Mouse (Mus musculus): ENCODE results near the gene Adamtsl1. TPM values are rescaled to one million over a fixed set of nuclear protein-coding genes. Genes with fewer than 3 reads are reported as not detected.

Adamtsl1 gene
- polyA plus RNA-seq, 1 experiment: 1.1 TPM

- Histone ChIP-seq H3K36me3 (ENCODE audit: control insufficient read depth, insufficient read depth, low read length) (no peaks in the 10 kb centered on the region), H3K27ac (ENCODE audit: control insufficient read depth, insufficient read depth, low read length) (no peak overlapping the region), H3K4me3 (ENCODE audit: control insufficient read depth, insufficient read depth, low read length) (no peak overlapping the region), H3K4me1 (replicated peaks; ENCODE audit: control insufficient read depth, insufficient read depth, low read length) (no peaks in the 10 kb centered on the region), H3K27me3 (ENCODE audit: control insufficient read depth, insufficient read depth, low read length) (no peaks in the 10 kb centered on the region)
- no peak for DNase-seq
- 93% methylated on average over 3 of the region's 3 CpGs for WGBS
- TF ChIP-seq POLR2A (IDR thresholded peaks at IDR 0.05; ENCODE audit: control insufficient read depth, extremely low read depth, insufficient read depth, low read length, poor library complexity) (no peak), CTCF (IDR thresholded peaks at IDR 0.05; ENCODE audit: borderline replicate concordance, control insufficient read depth, extremely low read depth, insufficient read depth, low read length, poor library complexity) (no peak)
Observed at GRCm38 (mm10) chr4:85976188-85976587, 462.2 kb downstream of the Adamtsl1 start.

- no peaks in the 10 kb centered on the region for H3K4me1 ChIP-seq (replicated peaks; ENCODE audit: control insufficient read depth, insufficient read depth, low read length)
- WGBS: 10% methylated on average over 10 of the region's 10 CpGs
- no peak overlapping the region for H3K4me3 ChIP-seq (ENCODE audit: control insufficient read depth, insufficient read depth, low read length)
- no peaks in the 10 kb centered on the region for H3K36me3 ChIP-seq (ENCODE audit: control insufficient read depth, insufficient read depth, low read length)
- H3K27me3 ChIP-seq (ENCODE audit: control insufficient read depth, insufficient read depth, low read length): no peaks in the 10 kb centered on the region
- no peak for DNase-seq
- no peak for TF ChIP-seq POLR2A (IDR thresholded peaks at IDR 0.05; ENCODE audit: control insufficient read depth, extremely low read depth, insufficient read depth, low read length, poor library complexity)
- TF ChIP-seq CTCF (IDR thresholded peaks at IDR 0.05; ENCODE audit: borderline replicate concordance, control insufficient read depth, extremely low read depth, insufficient read depth, low read length, poor library complexity): no peak
- H3K27ac ChIP-seq (ENCODE audit: control insufficient read depth, insufficient read depth, low read length): no peak overlapping the region
Observed at GRCm38 (mm10) chr4:85979206-85979605, 465.2 kb downstream of the Adamtsl1 start.

DNA sequence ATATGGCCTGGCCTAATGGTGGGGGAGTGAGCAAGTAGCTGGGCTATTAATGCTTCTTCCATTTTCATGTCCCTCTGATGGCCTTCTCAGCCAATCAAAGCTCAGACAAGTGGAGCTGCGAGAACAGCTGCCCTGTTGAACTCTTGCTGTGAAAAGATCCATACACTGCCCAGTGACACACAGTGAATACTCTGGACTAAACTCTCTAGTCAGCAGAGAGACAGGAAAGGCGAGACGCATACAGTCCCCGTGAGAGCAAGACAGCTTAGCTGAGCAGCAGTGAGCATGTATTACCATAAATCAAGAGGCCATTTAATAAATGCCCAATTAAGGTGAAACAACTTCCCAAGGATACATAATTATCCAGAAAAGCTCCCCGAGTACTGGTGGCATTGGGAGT is 492.6 kb downstream of the Adamtsl1 start:
- H3K4me3 ChIP-seq (ENCODE audit: control insufficient read depth, insufficient read depth, low read length): no peak overlapping the region
- TF ChIP-seq POLR2A (IDR thresholded peaks at IDR 0.05; ENCODE audit: control insufficient read depth, extremely low read depth, insufficient read depth, low read length, poor library complexity): no peak
- no peak for TF ChIP-seq CTCF (IDR thresholded peaks at IDR 0.05; ENCODE audit: borderline replicate concordance, control insufficient read depth, extremely low read depth, insufficient read depth, low read length, poor library complexity)
- WGBS: 93% methylated on average over 5 of the region's 5 CpGs
- H3K27me3 ChIP-seq (ENCODE audit: control insufficient read depth, insufficient read depth, low read length): no peaks in the 10 kb centered on the region
- no peak for DNase-seq
- no peaks in the 10 kb centered on the region for H3K4me1 ChIP-seq (replicated peaks; ENCODE audit: control insufficient read depth, insufficient read depth, low read length)
- no peak overlapping the region for H3K27ac ChIP-seq (ENCODE audit: control insufficient read depth, insufficient read depth, low read length)
- no peaks in the 10 kb centered on the region for H3K36me3 ChIP-seq (ENCODE audit: control insufficient read depth, insufficient read depth, low read length)

DNA sequence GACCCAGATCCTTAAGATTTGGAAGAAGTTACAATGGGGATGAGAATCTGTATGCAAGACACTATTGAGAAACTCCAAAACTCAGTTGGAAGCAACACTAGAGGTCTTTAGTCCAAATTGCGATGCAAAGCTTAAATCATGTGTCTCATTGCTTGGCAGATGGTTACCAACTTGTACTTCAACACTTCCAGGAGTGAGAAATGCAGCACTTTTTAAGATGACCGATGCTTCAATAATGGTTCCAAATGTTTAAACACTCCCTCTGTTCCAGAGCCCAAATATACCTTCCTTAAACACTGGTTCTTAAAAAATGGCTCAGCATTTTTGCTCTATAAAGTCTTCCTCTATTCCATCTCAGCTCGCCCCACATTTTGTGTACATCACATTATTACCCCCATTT is 499.7 kb downstream of the Adamtsl1 start:
- Histone ChIP-seq H3K4me1 (replicated peaks; ENCODE audit: control insufficient read depth, insufficient read depth, low read length) (no peaks in the 10 kb centered on the region), H3K36me3 (ENCODE audit: control insufficient read depth, insufficient read depth, low read length) (no peaks in the 10 kb centered on the region), H3K27me3 (ENCODE audit: control insufficient read depth, insufficient read depth, low read length) (no peaks in the 10 kb centered on the region), H3K27ac (ENCODE audit: control insufficient read depth, insufficient read depth, low read length) (no peak overlapping the region), H3K4me3 (ENCODE audit: control insufficient read depth, insufficient read depth, low read length) (no peak overlapping the region)
- no peak for DNase-seq
- 94% methylated on average over 3 of the region's 3 CpGs for WGBS
- TF ChIP-seq CTCF (IDR thresholded peaks at IDR 0.05; ENCODE audit: borderline replicate concordance, control insufficient read depth, extremely low read depth, insufficient read depth, low read length, poor library complexity): no peak
- no peak for TF ChIP-seq POLR2A (IDR thresholded peaks at IDR 0.05; ENCODE audit: control insufficient read depth, extremely low read depth, insufficient read depth, low read length, poor library complexity)

DNA sequence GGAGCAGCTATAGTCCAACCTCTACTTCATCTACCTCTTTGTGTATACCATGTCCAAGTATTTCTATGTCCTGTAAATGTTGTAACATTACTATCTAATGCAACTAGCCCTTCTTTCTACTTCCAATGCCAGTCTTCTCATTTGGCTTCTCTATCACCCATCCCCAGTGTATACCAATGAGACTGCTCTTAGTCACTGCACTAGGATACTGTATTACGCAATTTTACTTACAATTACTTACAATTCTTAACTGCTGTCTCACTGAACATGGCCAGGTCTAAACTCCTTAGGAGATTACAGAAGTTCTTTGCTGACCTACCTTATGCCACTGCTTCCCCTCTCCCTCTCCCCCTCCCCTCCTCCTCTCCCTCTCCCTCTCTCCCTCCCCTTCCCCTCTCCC is 505.0 kb downstream of the Adamtsl1 start:
- no peak for TF ChIP-seq POLR2A (IDR thresholded peaks at IDR 0.05; ENCODE audit: control insufficient read depth, extremely low read depth, insufficient read depth, low read length, poor library complexity)
- Histone ChIP-seq H3K27me3 (ENCODE audit: control insufficient read depth, insufficient read depth, low read length) (no peaks in the 10 kb centered on the region), H3K4me1 (replicated peaks; ENCODE audit: control insufficient read depth, insufficient read depth, low read length) (no peaks in the 10 kb centered on the region), H3K4me3 (ENCODE audit: control insufficient read depth, insufficient read depth, low read length) (no peak overlapping the region), H3K36me3 (ENCODE audit: control insufficient read depth, insufficient read depth, low read length) (no peaks in the 10 kb centered on the region), H3K27ac (ENCODE audit: control insufficient read depth, insufficient read depth, low read length) (no peak overlapping the region)
- no peak for DNase-seq
- 93% methylated on average over 1 of the region's 1 CpGs for WGBS

DNA sequence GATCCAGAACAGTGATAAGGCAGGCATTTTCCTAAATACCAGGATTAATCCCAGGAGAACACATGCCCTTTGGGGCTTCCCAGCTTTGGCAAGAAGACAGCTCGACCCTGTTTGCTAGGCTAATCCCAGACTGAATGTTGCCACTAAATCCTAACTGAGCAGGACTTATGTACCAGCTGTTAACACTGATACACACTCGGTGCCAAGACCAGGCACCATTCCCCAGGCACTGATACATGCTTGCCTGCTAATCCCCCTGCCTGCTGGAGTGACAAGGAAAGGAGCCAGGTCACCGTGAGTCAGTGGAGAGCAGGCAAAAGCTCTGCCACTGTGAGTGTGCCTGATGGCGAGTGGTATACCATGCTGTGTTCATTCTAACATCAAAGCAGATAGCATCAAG is 505.6 kb downstream of the Adamtsl1 start:
- no peaks in the 10 kb centered on the region for H3K4me1 ChIP-seq (replicated peaks; ENCODE audit: control insufficient read depth, insufficient read depth, low read length)
- no peak overlapping the region for H3K27ac ChIP-seq (ENCODE audit: control insufficient read depth, insufficient read depth, low read length)
- no peak for TF ChIP-seq POLR2A (IDR thresholded peaks at IDR 0.05; ENCODE audit: control insufficient read depth, extremely low read depth, insufficient read depth, low read length, poor library complexity)
- no peaks in the 10 kb centered on the region for H3K27me3 ChIP-seq (ENCODE audit: control insufficient read depth, insufficient read depth, low read length)
- DNase-seq: no peak
- H3K36me3 ChIP-seq (ENCODE audit: control insufficient read depth, insufficient read depth, low read length): no peaks in the 10 kb centered on the region
- H3K4me3 ChIP-seq (ENCODE audit: control insufficient read depth, insufficient read depth, low read length): no peak overlapping the region
- 77% methylated on average over 4 of the region's 4 CpGs for WGBS

DNA sequence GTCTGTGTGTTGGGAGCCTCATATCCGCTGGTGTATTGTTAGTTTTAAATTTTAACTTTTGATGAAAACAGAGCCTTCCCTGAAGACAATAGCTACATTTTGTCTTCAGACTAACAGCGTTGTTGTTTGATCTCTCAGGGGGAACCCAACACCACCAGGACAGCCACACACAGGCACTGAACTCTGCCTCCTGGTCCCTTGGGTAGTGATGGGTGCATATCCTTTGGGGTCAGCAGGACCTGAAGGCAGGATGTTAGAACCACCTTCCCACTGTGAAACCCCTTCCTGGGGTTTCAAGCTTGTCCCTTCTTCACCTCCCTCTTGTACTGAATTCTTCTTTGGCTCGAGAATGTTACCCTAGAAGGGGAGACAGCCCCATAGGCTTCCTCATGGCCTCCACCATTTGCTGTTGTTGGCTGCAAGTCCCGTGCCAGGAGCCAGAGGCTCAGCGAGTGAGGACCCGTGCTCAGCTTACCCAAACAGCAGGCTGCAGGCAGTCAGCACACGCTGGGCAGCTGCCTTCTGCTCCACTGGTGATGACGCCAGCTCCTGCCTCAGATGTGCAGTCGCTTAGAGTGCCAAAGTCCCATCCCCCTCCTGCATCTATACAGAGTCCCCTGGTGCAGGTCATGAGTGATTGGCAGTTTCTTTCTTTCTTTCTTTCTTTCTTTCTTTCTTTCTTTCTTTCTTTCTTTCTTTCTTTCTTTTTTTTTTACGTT is 506.6 kb downstream of the Adamtsl1 start:
- 78% methylated on average over 10 of the region's 10 CpGs for WGBS
- Histone ChIP-seq H3K27ac (ENCODE audit: control insufficient read depth, insufficient read depth, low read length) (no peak overlapping the region), H3K4me3 (ENCODE audit: control insufficient read depth, insufficient read depth, low read length) (no peak overlapping the region), H3K27me3 (ENCODE audit: control insufficient read depth, insufficient read depth, low read length) (no peaks in the 10 kb centered on the region), H3K36me3 (ENCODE audit: control insufficient read depth, insufficient read depth, low read length) (no peaks in the 10 kb centered on the region), H3K4me1 (replicated peaks; ENCODE audit: control insufficient read depth, insufficient read depth, low read length) (no peaks in the 10 kb centered on the region)
- DNase-seq: no peak
- no peak for TF ChIP-seq CTCF (IDR thresholded peaks at IDR 0.05; ENCODE audit: borderline replicate concordance, control insufficient read depth, extremely low read depth, insufficient read depth, low read length, poor library complexity)
- no peak for TF ChIP-seq POLR2A (IDR thresholded peaks at IDR 0.05; ENCODE audit: control insufficient read depth, extremely low read depth, insufficient read depth, low read length, poor library complexity)

Data from thymus, adult 2 months (tissue).